Comparison of ENCODE assay signal across 8 mouse cellular contexts in genomic region chr9:27739287-27739686, GRCm38 (mm10). TPM values are rescaled to one million over a fixed set of nuclear protein-coding genes. Genes with fewer than 3 reads are reported as not detected.
DNase-seq lines count a peak whose midpoint lies in the region; ATAC-seq and TF ChIP-seq lines count a peak whose summit lies in the region.

No protein-coding gene starts in this region.

- no peaks in the 10 kb centered on the region for H3K4me1 ChIP-seq in liver, embryonic 14.5 days (replicated peaks; ENCODE audit: control insufficient read depth in 2 of 2, insufficient read depth in 2 of 2, low read length in 1 of 2)
- no peaks in the 10 kb centered on the region for H3K4me1 ChIP-seq in hindbrain, embryonic 13.5 days (replicated peaks)

- no peaks in the 10 kb centered on the region for H3K27me3 ChIP-seq in liver, embryonic 14.5 days (ENCODE audit: control insufficient read depth, insufficient read depth, low read length)
- H3K27me3 ChIP-seq in hindbrain, embryonic 13.5 days, result no peaks in the 10 kb centered on the region

- no peak overlapping the region for H3K4me2 ChIP-seq in liver, embryonic 14.5 days (ENCODE audit: low read depth)
- no peak overlapping the region for H3K4me2 ChIP-seq in hindbrain, embryonic 13.5 days

- no peaks in the 10 kb centered on the region for H3K36me3 ChIP-seq in liver, embryonic 14.5 days (replicated peaks; ENCODE audit: control insufficient read depth, insufficient read depth, low read depth)
- H3K36me3 ChIP-seq in hindbrain, embryonic 13.5 days, result no peaks in the 10 kb centered on the region

- no peak overlapping the region for H3K4me3 ChIP-seq in liver, embryonic 14.5 days (ENCODE audit: insufficient read depth in 1 of 2, low read depth in 2 of 2, low read length in 2 of 2)
- no peak overlapping the region for H3K4me3 ChIP-seq in hindbrain, embryonic 13.5 days

- no peak overlapping the region for H3K9ac ChIP-seq in liver, embryonic 14.5 days (replicated peaks)
- H3K9ac ChIP-seq in hindbrain, embryonic 13.5 days, result no peak overlapping the region

- peak; percentile 1 for DNase-seq in heart, adult 8-10 months (ENCODE audit: low spot score)
- no peak for DNase-seq in heart, adult 9 months (ENCODE audit: low spot score in 2 of 2)
- peak; percentile 15 for DNase-seq in right cerebral cortex, postnatal 14 days
- no peak for DNase-seq in right cerebral cortex, adult 18-20 months
- peak; percentile 63 for DNase-seq in embryo, embryonic 11 days
- DNase-seq in liver, embryonic 14.5 days (ENCODE audit: low read depth in 3 of 3, low spot score in 3 of 3), result no peak
- DNase-seq in right cerebral cortex, postnatal 25 days, result no peak

- TF ChIP-seq EP300 in liver, embryonic 14.5 days (IDR thresholded peaks at IDR 0.05; ENCODE audit: low read depth), result no peak

- no peaks in the 10 kb centered on the region for H3K9me3 ChIP-seq in liver, embryonic 14.5 days (ENCODE audit: control insufficient read depth, low read length)
- no peaks in the 10 kb centered on the region for H3K9me3 ChIP-seq in hindbrain, embryonic 13.5 days

- ATAC-seq in liver, embryonic 14.5 days (ENCODE audit: insufficient read depth), result no peak
- ATAC-seq in hindbrain, embryonic 13.5 days (ENCODE audit: low FRiP score), result no peak

- peak; percentile 66 for TF ChIP-seq CTCF in liver, embryonic 14.5 days (IDR thresholded peaks at IDR 0.05; ENCODE audit: low read depth)

- no peak overlapping the region for H3K27ac ChIP-seq in liver, embryonic 14.5 days
- H3K27ac ChIP-seq in hindbrain, embryonic 13.5 days, result no peak overlapping the region

- 10% methylated on average over 3 of the region's 3 CpGs for WGBS in liver, embryonic 14.5 days (ENCODE audit: insufficient replicate concordance)
- WGBS in hindbrain, embryonic 13.5 days, result 29% methylated on average over 3 of the region's 3 CpGs

RNA-seq across cellular contexts. Expression of gene Opcml, which starts 51.3 kb away (rescaled TPM):
- 1 to 10 TPM in 3 of 4 experiments, under 1 TPM in 1; 0.87 to 1.2 (median 1.1) TPM for total RNA-seq in heart, adult 8-10 months (2022)
- 0.01 and 0.03 TPM in 2 replicates for polyA plus RNA-seq in liver, embryonic 14.5 days (2012; rRNA removed)
- polyA plus RNA-seq in liver, embryonic 14.5 days (2014; fragmentation: Nextera tagmentation; extraction: Ambion mirVana), result 0.08 TPM in 1 of 2 replicates, not detected in the other
- polyA plus RNA-seq in hindbrain, embryonic 13.5 days (2015; fragmentation: Nextera tagmentation; extraction: Ambion mirVana), result 25.1 and 25.8 TPM in 2 replicates

Comparison
In these comparisons a context has a peak if more than half of its experiments do, and no peak if none do; other contexts are left out.
1. DNase-seq: peak in heart, adult 8-10 months (single experiment), right cerebral cortex, postnatal 14 days (single experiment) and embryo, embryonic 11 days (single experiment); none in heart, adult 9 months (0 of 2), right cerebral cortex, adult 18-20 months (single experiment), liver, embryonic 14.5 days (0 of 3) and right cerebral cortex, postnatal 25 days (single experiment).
2. RNA of gene Opcml, which starts 51.3 kb away (polyA plus RNA-seq): 25.1 to 25.8 TPM in hindbrain, embryonic 13.5 days; 0.01 to 0.08 TPM in liver, embryonic 14.5 days; every median in the first group is over 10 times any median in the second.